Mouse (Mus musculus) left cerebral cortex, adult 11 months (tissue): ENCODE measurements around the gene Zfp629.

Source experiments
- DNase-seq: peaks from one replicate; pipeline ENCODE4 v3.0.0; 2022; ENCODE audit warnings: low spot score

The Zfp629 gene

DNA sequence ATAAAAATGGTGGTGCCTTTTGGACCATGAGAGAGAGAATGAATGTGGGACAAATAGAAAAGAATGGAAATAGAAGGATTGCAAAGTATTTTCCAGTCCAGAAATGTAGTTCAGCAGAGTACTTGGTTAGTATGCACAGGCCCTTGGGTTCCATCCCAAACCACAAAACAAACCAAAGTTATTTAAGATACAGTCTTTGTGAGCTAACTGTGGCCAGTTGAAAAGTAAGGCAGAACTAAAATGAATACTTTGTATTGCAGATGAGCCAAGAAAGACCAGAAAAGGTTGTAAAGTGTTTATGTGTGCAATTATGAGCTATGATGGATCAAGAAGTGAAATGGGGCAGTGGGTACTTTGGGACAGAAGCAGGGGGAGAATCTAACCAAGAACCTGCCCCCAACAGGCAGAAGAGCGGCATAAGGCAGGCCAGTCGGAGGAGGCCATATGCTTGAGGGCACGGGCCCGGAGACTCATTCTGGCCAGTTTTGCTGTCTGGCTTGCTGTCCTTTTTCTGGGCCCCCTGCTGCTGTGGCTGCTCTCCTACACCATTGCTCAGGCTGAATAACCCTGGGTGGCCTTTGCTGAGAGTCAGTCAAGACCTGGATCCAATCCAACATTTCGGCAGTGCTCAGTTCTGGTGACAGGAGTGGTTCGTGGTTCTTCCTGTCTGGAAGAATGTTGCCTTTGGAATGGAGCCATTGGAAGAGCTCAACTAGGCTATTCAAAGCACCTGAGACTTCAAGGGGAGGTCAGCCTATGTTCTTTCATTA is 51.0 kb downstream of the Zfp629 start:
- DNase-seq = no peak

- DNase-seq = no peak
Measured at GRCm38 (mm10) chr7:127561340-127561858, 54.2 kb downstream of the Zfp629 start, which contains the start of gene Tmem265. TSS of gene Tmem265 (plus strand) at chr7:127561390.

DNA sequence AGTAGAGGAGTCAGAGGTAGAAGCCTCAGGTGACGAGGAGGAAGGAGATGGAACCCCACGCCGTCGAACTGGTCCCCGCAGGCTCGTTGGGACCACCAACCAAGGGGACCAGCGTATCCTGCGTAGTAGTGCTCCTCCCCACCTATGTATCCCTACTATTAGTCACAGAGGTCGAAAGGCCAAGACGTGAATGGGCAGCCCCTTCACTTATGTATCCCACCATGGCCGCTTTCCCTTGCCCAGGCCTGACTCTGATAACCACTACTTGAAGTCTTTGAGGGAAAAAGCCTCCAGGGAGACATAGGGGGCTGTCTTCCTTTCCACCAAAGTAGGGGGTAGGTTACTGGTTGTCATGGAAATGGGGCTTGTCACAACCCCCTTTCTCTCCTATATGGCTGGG is 55.0 kb downstream of the Zfp629 start:
- DNase-seq = no peak
